Mouse (Mus musculus): ENCODE data around the gene Sprr4. TPM values are rescaled to one million over a fixed set of nuclear protein-coding genes. Genes with fewer than 3 reads are reported as not detected.
"Not testable (repeated sequence)": the region's sequence is repeated elsewhere in the genome, so short reads cannot be mapped to it uniquely, and the experiment has no call there.

The Sprr4 gene
- total RNA-seq (2017): not detected in 2 replicates

DNA sequence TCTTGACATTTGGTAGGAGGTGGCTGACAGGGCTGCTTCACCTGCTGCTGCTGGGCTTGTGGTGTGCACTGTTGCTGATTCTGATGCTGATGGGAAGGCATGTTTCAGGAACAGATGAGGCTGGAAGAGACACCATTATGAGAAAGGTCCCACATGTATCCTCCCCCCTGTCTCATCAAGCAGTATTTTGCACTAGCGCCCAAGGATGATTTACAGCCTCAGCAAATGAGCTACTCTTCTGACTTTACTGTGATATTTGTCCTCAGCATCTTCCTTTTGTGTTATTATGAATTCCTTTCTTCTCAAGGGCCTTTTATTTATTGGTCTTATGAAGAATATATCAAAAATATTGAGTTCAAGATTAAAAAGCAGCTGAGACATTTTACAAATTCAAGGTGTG, at the start of gene Sprr4:
Gene Sprr4 (minus strand): TSS at position 101 of the 400 bp plus-strand sequence.
- no peak for ATAC-seq (replicated peaks; ENCODE audit: low read depth, poor library complexity, severe bottlenecking)

DNA sequence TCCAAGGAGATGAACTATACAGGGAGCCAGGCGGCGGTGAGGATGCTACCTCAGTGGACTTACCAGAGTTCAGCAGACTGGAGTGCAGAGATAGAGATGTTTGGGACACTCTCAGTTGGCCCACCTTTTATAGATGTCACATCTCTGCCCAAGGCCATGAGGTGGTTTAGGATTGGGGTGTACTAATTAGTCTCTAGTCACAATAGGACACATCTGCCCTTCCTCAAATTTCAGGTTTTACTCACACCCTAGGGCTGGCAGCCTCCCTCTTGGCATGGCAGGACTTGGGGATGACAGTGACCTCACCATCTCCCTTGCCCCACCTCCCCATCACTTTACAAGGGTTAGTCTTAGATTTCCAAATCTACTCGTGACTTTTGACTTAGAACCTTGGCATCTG, 34.1 kb upstream of the Sprr4 start, which contains the start of gene 2310046K23Rik:
Gene 2310046K23Rik (minus strand): TSS at position 101 of the 400 bp plus-strand sequence.
- ATAC-seq (replicated peaks; ENCODE audit: low read depth, poor library complexity, severe bottlenecking): no peak

DNA sequence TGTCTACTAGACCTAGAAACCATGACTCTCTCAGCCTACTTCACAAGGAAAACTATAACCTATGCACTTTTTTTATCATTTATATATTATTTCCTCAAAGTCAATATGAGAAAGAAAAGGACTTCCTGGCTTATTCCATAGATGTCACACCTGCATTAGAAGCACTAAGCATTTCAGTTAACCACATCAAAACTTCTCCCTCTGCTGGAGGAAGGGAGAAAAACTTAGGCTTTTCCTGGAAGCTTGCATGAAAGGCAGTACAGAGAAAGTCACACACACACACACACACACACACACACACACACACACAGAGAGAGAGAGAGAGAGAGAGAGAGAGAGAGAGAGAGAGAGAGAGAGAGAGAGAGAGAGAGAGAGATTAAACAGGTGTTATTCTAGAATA, 12.0 kb upstream of the Sprr4 start:
- no peak for ATAC-seq (replicated peaks; ENCODE audit: low read depth, poor library complexity, severe bottlenecking)

DNA sequence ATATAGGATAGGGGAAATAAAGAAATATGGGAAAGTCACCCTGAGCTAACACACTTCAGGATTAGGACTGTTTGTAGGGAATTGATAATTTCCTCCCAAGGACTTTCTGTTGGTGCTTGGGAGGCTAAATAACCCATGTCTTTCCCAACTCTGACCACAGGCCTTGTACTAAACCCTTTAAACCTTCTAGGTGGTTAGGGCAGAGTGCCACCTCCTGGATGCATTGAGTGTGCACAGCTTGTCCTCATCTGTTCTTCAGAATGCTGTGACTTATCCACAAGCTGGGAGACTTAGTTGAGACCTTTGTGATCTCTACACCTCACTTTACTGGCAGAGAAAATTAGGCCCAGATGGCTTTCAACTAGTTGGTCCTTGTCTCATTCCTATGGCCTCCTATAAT, 10.5 kb upstream of the Sprr4 start:
- no peak for ATAC-seq (replicated peaks; ENCODE audit: low read depth, poor library complexity, severe bottlenecking)

DNA sequence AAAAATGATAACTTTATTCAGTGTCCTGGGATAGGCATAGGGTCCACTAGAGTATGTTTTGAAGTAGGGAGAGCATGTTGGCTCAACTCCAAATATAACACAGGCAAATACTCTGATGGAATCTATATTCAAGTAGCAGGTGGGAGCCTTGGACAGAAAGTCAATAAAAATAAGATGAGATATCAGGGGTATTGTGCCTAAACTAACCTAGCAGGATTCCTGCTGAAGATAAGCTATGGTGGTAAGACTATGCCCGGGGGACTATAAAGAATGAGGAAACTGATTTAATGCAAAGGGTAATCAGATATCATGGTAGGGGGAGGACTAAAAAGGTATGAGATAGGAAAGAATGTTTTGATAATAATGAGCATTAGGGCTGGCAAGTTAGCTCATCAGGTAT, 7.9 kb upstream of the Sprr4 start:
- ATAC-seq (replicated peaks; ENCODE audit: low read depth, poor library complexity, severe bottlenecking): no peak

DNA sequence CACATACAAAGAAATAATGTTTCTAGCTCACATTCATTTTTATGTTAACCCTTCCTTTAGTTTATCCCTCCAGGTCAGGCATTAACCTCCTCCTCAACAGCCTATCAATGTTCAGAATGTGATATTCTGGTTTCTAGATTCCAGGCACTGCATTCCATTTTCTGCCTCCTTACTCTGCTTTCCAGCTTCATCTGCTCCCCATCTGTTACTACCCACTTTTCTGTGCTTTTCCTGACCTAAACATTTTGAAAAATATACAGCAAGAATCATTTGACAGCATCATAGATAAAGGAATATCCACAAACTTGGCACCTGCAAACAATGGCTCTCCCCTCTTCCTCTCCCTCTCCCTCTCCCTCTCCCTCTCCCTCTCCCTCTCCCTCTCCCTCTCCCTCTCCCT, 3.2 kb upstream of the Sprr4 start:
- ATAC-seq (replicated peaks; ENCODE audit: low read depth, poor library complexity, severe bottlenecking): no peak

DNA sequence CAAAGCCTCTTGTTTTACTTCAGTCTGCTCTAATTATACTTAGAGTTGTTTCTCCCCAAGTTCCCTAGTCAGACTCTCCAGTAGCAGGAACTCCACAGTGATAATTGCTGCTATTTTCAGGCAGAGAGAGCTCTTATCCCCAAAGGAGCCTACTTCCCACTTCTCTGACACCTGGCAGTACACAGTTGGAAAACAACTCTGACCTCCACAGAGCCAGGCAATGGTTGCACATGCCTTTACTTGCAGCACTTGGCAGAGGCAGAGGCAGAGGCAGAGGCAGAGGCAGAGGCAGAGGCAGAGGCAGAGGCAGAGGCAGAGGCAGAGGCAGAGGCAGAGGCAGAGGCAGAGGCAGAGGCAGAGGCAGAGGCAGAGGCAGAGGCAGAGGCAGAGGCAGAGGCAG, 10.0 kb downstream of the Sprr4 start:
- not testable (repeated sequence) for ATAC-seq (replicated peaks; ENCODE audit: low read depth, poor library complexity, severe bottlenecking)

DNA sequence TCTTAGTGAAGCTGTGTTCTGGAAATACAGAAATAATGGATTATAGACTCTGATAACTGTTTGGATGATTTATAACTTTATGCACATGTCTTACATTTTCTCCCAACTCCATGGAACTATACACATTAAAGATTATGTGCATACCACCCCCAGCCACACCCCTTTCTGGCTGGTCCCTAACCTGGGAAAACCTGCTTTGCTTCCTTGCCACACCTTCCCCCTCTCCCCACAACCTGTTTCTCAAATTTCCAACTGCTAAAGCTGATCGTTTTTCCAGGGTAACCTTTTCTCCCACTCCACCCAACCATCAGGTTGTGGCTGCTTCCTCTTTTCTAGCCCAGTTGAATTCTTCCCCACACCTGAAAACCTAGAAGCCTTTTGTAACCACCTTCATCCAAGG, 14.0 kb downstream of the Sprr4 start:
- no peak for ATAC-seq (replicated peaks; ENCODE audit: low read depth, poor library complexity, severe bottlenecking)

DNA sequence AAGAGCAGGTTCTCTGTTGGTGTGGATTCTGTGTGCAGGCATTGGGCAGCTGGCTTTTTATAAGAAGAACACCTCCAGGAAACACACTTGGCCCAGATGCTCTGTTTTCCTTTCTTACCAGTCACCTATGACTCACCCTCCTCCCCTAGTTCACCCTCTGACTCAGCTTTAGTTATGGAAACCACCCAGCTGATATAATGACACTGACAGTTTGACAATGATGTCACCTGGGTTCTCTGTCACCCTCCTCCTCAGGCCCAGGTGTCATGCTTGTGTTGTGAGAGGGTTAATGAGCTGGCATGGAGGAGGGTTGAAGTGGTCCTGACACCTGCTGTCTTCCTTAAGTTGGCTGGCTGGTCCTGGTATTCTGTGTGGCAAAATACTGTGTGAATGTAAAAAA, 14.4 kb downstream of the Sprr4 start, which contains the start of gene Sprr1a:
Gene Sprr1a (minus strand): TSS at position 33 of the 400 bp plus-strand sequence.
- ATAC-seq (replicated peaks; ENCODE audit: low read depth, poor library complexity, severe bottlenecking): no peak

DNA sequence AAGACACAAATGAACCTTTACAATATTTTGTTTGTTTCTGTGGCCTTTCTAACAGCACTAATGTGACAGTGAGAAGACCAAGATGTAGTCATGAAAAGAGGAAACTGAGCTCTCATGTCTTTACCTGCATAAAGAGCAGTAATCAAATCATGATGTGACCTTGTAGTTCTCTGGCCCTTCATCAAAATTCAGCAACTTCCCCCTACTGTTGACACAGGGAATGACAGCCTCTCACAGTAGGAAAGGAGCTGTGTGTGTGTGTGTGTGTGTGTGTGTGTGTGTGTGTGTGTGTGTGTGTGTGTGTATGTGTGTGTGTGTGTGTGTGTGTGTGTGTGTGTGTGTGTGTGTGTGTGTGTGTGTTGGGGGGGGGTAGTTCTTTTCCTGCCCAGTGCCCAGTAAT, 19.0 kb downstream of the Sprr4 start:
- not testable (repeated sequence) for ATAC-seq (replicated peaks; ENCODE audit: low read depth, poor library complexity, severe bottlenecking)

DNA sequence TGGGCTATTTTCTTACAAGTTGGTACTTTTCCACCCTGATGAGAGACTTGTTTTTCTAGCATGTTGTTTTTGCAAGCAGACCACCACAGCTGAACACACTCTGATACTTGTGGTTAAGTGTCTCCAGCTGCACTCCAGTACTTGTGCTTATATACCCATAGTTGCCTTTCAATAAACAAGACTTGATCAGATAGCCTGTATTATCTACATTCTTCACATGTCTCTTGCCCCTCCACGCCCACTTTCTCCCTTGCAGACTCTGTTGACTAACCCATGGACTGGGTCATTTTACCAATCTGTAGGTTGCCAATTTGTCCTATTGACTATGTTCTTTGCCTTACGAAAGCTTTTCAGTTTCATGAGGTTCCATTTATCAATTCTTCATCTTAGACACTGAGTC, 30.2 kb downstream of the Sprr4 start:
- no peak for ATAC-seq (replicated peaks; ENCODE audit: low read depth, poor library complexity, severe bottlenecking)

DNA sequence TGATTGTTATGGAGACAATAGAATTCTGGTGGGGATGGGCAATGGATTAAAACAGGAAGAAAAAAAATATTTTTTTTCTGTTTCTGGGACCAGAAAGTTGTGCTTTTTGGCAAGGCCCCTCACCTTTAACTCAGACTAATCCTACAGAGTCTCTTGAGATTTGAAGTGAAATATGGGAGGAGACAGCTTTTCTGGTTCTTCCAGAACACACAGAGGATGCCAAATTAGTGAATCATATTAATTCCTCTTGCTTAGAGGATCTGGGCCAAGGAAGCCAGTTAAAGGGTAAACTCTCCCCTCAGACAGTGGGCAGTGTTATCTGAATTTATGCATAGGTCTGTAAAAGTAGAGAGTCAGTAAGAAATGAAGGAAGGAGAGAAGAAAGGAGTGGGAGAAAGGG, 32.9 kb downstream of the Sprr4 start:
- ATAC-seq (replicated peaks; ENCODE audit: low read depth, poor library complexity, severe bottlenecking): no peak

DNA sequence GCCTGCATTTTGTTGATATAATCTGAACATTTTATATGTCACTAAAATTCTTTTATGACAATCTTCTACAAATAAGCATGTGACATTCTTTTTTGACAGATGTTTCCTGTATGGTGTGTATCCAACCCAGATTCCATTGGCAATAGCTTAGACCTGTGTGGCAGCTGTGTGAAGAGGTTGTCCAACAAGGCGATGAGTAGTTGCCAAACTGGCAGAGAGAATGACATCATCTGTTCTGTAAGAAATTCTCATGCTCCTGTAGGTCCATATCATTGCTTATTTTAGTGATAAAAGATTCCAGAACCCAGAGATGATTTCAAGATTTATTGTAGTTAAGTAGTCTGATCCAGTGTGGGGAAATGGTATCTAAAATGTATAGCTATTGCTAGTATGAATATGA, 33.7 kb downstream of the Sprr4 start:
- ATAC-seq (replicated peaks; ENCODE audit: low read depth, poor library complexity, severe bottlenecking): no peak

DNA sequence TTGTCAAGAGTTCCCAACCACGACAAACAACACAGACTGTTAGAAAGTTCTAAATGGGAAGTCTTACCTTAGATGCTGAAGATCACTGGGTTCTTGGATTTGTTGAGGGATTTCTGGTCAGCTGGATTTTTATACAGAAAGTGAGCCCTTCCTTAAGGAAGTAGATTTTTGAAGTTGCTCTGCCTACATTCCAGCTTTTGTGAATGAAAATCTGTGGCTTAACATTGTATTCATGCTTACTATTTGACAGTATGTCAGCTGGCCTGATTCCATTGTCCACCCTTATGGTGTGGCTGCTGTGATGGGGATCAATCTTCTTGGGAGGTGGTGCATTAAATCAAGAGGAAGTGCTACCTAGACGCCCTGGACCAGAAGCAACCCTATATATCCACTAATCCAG, 41.7 kb downstream of the Sprr4 start, which contains the start of gene Sprr3:
Gene Sprr3 (minus strand): TSS at position 101 of the 400 bp plus-strand sequence.
- ATAC-seq (replicated peaks; ENCODE audit: low read depth, poor library complexity, severe bottlenecking): no peak

DNA sequence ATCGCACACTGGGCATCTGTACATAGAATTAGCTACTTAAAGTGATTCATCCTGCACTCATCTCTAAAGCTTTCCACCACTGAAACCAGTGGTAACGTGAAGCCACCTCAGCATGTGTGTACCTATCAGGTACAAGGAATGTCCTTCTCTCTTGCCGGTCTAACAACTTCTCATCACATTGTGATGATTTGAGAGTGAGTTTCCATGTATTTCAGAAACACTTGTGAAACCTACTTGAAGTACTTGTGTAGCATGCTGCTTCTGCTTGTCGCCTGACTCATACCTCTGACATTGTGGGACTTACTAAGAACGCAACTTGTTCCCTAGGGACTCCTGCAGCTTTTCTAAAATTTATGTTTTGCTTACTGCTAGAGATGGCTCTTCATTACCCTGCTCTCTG, 45.1 kb downstream of the Sprr4 start:
- no peak for ATAC-seq (replicated peaks; ENCODE audit: low read depth, poor library complexity, severe bottlenecking)

Other genes starting within 250 kb of the Sprr4 start
- not detected in 2 replicates for gene Sprr2a3, start 215.1 kb downstream of the Sprr4 start, total RNA-seq (2017)
- gene Sprr2b, start 183.9 kb downstream of the Sprr4 start, total RNA-seq (2017): not detected in 2 replicates
- gene Sprr2d, start 161.4 kb downstream of the Sprr4 start, total RNA-seq (2017): not detected in 2 replicates
- gene Sprr2e, start 148.3 kb downstream of the Sprr4 start, total RNA-seq (2017): not detected in 2 replicates
- not detected in 2 replicates for gene Sprr2f, start 135.3 kb downstream of the Sprr4 start, total RNA-seq (2017)
- not detected in 2 replicates for gene Sprr2h, start 114.8 kb downstream of the Sprr4 start, total RNA-seq (2017)
- not detected in 2 replicates for gene Sprr2i, start 92.5 kb downstream of the Sprr4 start, total RNA-seq (2017)
- not detected in 2 replicates for gene Sprr2j-ps, start 82.4 kb downstream of the Sprr4 start, total RNA-seq (2017)
- 3.0 and 5.6 TPM in 2 replicates for gene Gm9774, start 71.1 kb downstream of the Sprr4 start, total RNA-seq (2017)
- not detected in 2 replicates for gene Sprr2k, start 67.9 kb downstream of the Sprr4 start, total RNA-seq (2017)
- not detected in 2 replicates for gene Sprr1b, start 61.7 kb downstream of the Sprr4 start, total RNA-seq (2017)
- gene Sprr3, start 41.8 kb downstream of the Sprr4 start, total RNA-seq (2017): not detected in 2 replicates
- gene Sprr1a, start 14.6 kb downstream of the Sprr4 start, total RNA-seq (2017): not detected in 2 replicates
- gene 2310046K23Rik, start 34.0 kb upstream of the Sprr4 start, total RNA-seq (2017): not detected in 2 replicates
- not detected in 2 replicates for gene Ivl, start 73.2 kb upstream of the Sprr4 start, total RNA-seq (2017)
- gene Smcp, start 88.5 kb upstream of the Sprr4 start, total RNA-seq (2017): not detected in 2 replicates
- gene 2210017I01Rik, start 107.0 kb upstream of the Sprr4 start, total RNA-seq (2017): not detected in 2 replicates
- gene Lce6a, start 121.2 kb upstream of the Sprr4 start, total RNA-seq (2017): not detected in 2 replicates
- not detected in 2 replicates for gene Lce1a1, start 147.8 kb upstream of the Sprr4 start, total RNA-seq (2017)
- gene Lce1b, start 156.4 kb upstream of the Sprr4 start, total RNA-seq (2017): not detected in 2 replicates
- not detected in 2 replicates for gene Lce1a2, start 169.8 kb upstream of the Sprr4 start, total RNA-seq (2017)
- gene Lce1c, start 178.8 kb upstream of the Sprr4 start, total RNA-seq (2017): not detected in 2 replicates
- not detected in 2 replicates for gene Lce1d, start 186.7 kb upstream of the Sprr4 start, total RNA-seq (2017)
- gene Lce1e, start 208.6 kb upstream of the Sprr4 start, total RNA-seq (2017): not detected in 2 replicates
- not detected in 2 replicates for gene Lce1f, start 219.9 kb upstream of the Sprr4 start, total RNA-seq (2017)
- not detected in 2 replicates for gene Gm38119, start 238.6 kb upstream of the Sprr4 start, total RNA-seq (2017)